Mouse (Mus musculus): Measurements from ENCODE around the gene Zbtb38. TPM values are rescaled to one million over a fixed set of nuclear protein-coding genes. Genes with fewer than 3 reads are reported as not detected.
"Not testable (repeated sequence)": the region's sequence is repeated elsewhere in the genome, so short reads cannot be mapped to it uniquely, and the experiment has no call there.

The Zbtb38 gene
- polyA plus RNA-seq, 1 experiment from 2014 or later = 24.7 TPM

DNA sequence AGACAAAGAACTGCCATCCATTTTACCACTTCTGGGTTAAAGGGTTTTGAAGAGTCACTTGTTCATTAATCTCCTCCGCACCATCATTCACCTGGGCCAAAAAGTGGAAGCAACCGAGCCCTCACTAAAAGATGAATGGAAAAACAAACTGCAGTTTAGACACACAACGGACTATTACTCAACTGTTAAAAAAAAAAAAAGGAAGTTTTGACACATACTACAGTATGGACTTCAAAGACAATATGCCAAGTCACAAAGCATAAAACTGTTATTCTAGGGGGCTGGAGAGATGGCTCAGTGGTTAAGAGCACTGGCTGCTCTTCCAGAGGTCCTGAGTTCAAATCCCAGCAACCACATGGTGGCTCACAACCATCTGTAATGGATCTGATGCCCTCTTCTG lies 108.6 kb downstream of the Zbtb38 start:
- not testable (repeated sequence) for H3K27ac ChIP-seq (ENCODE audit: low read depth, low read length); H3K4me1 ChIP-seq (ENCODE audit: control insufficient read depth, insufficient read depth, low read length); H3K36me3 ChIP-seq (ENCODE audit: control insufficient read depth, insufficient read depth, low read length); H3K4me3 ChIP-seq (ENCODE audit: low read depth, low read length); H3K27me3 ChIP-seq (ENCODE audit: control insufficient read depth, insufficient read depth, low read length); H3K4me2 ChIP-seq; H3K9me3 ChIP-seq (replicated peaks; ENCODE audit: control insufficient read depth, low read length); ATAC-seq (replicated peaks; ENCODE audit: insufficient number of reproducible peaks, low FRiP score, low TSS enrichment); H3K9ac ChIP-seq (ENCODE audit: low read depth, low read length)
- WGBS (ENCODE audit: insufficient replicate concordance) = 79% methylated on average over 3 of the region's 3 CpGs

DNA sequence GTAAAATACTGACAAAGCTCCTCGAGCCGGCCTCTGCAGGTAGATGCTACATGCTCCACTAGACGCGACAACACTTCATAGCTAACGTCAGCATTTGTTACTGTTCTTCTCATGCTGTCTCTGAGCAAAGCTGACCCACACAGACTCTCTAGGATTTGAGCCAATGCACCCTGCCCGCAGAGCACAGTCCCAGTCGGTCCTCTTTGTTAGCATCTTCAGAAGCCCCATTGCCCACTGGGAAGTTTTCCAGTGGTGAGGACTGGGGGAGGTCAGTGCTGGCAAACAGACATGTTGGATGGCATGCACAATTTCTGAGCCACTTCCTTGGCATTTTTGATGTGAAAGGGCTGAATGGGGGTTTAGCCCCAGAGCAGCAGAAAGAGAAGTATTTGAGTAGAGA lies 113.2 kb downstream of the Zbtb38 start:
- Histone ChIP-seq H3K36me3 (ENCODE audit: control insufficient read depth, insufficient read depth, low read length) (no peaks in the 10 kb centered on the region), H3K27ac (ENCODE audit: low read depth, low read length) (no peak overlapping the region), H3K4me3 (ENCODE audit: low read depth, low read length) (no peak overlapping the region), H3K4me2 (no peak overlapping the region), H3K4me1 (ENCODE audit: control insufficient read depth, insufficient read depth, low read length) (no peaks in the 10 kb centered on the region), H3K9ac (ENCODE audit: low read depth, low read length) (no peak overlapping the region), H3K27me3 (ENCODE audit: control insufficient read depth, insufficient read depth, low read length) (no peaks in the 10 kb centered on the region), H3K9me3 (replicated peaks; ENCODE audit: control insufficient read depth, low read length) (no peaks in the 10 kb centered on the region)
- 82% methylated on average over 7 of the region's 7 CpGs for WGBS (ENCODE audit: insufficient replicate concordance)
- no peak for ATAC-seq (replicated peaks; ENCODE audit: insufficient number of reproducible peaks, low FRiP score, low TSS enrichment)

GRCm38 (mm10) chr9:96638508-96638907 lies 114.1 kb downstream of the Zbtb38 start:
- no peak for ATAC-seq (replicated peaks; ENCODE audit: insufficient number of reproducible peaks, low FRiP score, low TSS enrichment)
- H3K4me3 ChIP-seq (ENCODE audit: low read depth, low read length) = no peak overlapping the region
- H3K27ac ChIP-seq (ENCODE audit: low read depth, low read length) = no peak overlapping the region
- no peak overlapping the region for H3K9ac ChIP-seq (ENCODE audit: low read depth, low read length)
- WGBS (ENCODE audit: insufficient replicate concordance) = 74% methylated on average over 7 of the region's 7 CpGs
- H3K4me2 ChIP-seq = no peak overlapping the region
- H3K9me3 ChIP-seq (replicated peaks; ENCODE audit: control insufficient read depth, low read length) = no peaks in the 10 kb centered on the region
- no peaks in the 10 kb centered on the region for H3K27me3 ChIP-seq (ENCODE audit: control insufficient read depth, insufficient read depth, low read length)
- no peaks in the 10 kb centered on the region for H3K36me3 ChIP-seq (ENCODE audit: control insufficient read depth, insufficient read depth, low read length)
- H3K4me1 ChIP-seq (ENCODE audit: control insufficient read depth, insufficient read depth, low read length) = no peaks in the 10 kb centered on the region

- no peaks in the 10 kb centered on the region for H3K9me3 ChIP-seq (replicated peaks; ENCODE audit: control insufficient read depth, low read length)
- no peak overlapping the region for H3K27ac ChIP-seq (ENCODE audit: low read depth, low read length)
- H3K9ac ChIP-seq (ENCODE audit: low read depth, low read length) = no peak overlapping the region
- ATAC-seq (replicated peaks; ENCODE audit: insufficient number of reproducible peaks, low FRiP score, low TSS enrichment) = no peak
- 80% methylated on average over 7 of the region's 7 CpGs for WGBS (ENCODE audit: insufficient replicate concordance)
- H3K4me3 ChIP-seq (ENCODE audit: low read depth, low read length) = no peak overlapping the region
- H3K4me1 ChIP-seq (ENCODE audit: control insufficient read depth, insufficient read depth, low read length) = no peaks in the 10 kb centered on the region
- no peaks in the 10 kb centered on the region for H3K36me3 ChIP-seq (ENCODE audit: control insufficient read depth, insufficient read depth, low read length)
- H3K27me3 ChIP-seq (ENCODE audit: control insufficient read depth, insufficient read depth, low read length) = no peaks in the 10 kb centered on the region
- no peak overlapping the region for H3K4me2 ChIP-seq
These were observed 115.5 kb downstream of the Zbtb38 start for GRCm38 (mm10) chr9:96637157-96637548.

DNA sequence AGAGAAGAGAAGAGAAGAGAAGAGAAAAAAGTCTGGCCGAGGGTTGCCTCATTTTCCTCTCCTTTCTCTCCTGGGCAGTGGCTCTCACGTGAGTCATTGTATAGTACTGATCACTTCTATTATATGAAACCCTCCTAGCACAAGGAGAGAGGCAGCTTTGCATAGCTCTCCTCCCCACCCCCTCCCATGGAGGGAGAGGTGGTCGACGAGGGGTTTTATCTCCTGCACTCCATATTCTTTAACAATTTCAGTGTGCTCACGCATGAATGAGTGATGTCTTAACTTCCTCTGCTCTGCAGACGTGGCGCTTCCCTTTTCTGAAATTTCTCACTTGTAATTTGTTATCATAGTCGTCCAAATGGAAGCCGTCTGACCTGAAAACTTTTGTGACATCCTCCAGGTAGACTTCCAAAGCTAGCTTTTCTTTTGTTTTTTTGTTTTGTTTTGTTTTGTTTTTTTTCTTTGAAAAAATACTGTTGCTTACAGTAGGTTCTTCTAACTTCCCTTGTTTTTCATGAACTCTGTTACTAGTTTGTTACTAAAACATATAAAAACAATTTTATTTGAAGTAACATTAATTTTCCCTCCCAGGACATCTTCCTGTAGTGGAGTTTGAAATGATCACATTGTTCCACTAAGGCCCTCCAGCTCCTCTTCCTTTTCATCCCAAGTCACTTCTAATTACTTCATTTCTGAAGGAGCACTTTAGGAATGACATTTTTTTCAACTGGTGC lies 116.0 kb downstream of the Zbtb38 start:
- Histone ChIP-seq H3K27me3 (ENCODE audit: control insufficient read depth, insufficient read depth, low read length) (no peaks in the 10 kb centered on the region), H3K4me1 (ENCODE audit: control insufficient read depth, insufficient read depth, low read length) (no peaks in the 10 kb centered on the region), H3K27ac (ENCODE audit: low read depth, low read length) (no peak overlapping the region), H3K4me2 (no peak overlapping the region), H3K9ac (ENCODE audit: low read depth, low read length) (no peak overlapping the region), H3K9me3 (replicated peaks; ENCODE audit: control insufficient read depth, low read length) (no peaks in the 10 kb centered on the region), H3K36me3 (ENCODE audit: control insufficient read depth, insufficient read depth, low read length) (no peaks in the 10 kb centered on the region), H3K4me3 (ENCODE audit: low read depth, low read length) (no peak overlapping the region)
- WGBS (ENCODE audit: insufficient replicate concordance) = 51% methylated on average over 9 of the region's 9 CpGs
- no peak for ATAC-seq (replicated peaks; ENCODE audit: insufficient number of reproducible peaks, low FRiP score, low TSS enrichment)

DNA sequence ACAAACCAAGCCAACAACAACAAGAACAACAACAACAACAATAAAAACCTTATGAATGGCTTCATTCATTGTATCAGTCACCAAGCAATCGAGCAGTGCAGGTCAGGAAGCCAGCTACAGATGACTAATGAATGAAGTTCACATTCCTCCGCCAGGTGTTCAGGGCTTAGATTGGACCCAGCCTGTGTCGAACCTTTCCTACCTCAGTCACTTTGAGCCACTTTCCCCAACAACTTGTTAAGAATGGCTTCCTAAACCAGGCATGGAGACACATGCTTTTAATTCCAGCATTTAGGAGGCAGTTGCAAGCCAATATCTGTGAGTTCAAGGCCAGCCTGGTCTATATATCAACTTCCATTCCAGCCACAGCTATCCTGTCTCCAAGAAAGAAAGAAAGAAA lies 116.7 kb downstream of the Zbtb38 start:
- H3K27me3 ChIP-seq (ENCODE audit: control insufficient read depth, insufficient read depth, low read length) = no peaks in the 10 kb centered on the region
- no peak overlapping the region for H3K4me3 ChIP-seq (ENCODE audit: low read depth, low read length)
- no peaks in the 10 kb centered on the region for H3K36me3 ChIP-seq (ENCODE audit: control insufficient read depth, insufficient read depth, low read length)
- no peak overlapping the region for H3K27ac ChIP-seq (ENCODE audit: low read depth, low read length)
- no peak for ATAC-seq (replicated peaks; ENCODE audit: insufficient number of reproducible peaks, low FRiP score, low TSS enrichment)
- H3K9me3 ChIP-seq (replicated peaks; ENCODE audit: control insufficient read depth, low read length) = no peaks in the 10 kb centered on the region
- 62% methylated on average over 3 of the region's 3 CpGs for WGBS (ENCODE audit: insufficient replicate concordance)
- no peaks in the 10 kb centered on the region for H3K4me1 ChIP-seq (ENCODE audit: control insufficient read depth, insufficient read depth, low read length)
- no peak overlapping the region for H3K4me2 ChIP-seq
- H3K9ac ChIP-seq (ENCODE audit: low read depth, low read length) = no peak overlapping the region

DNA sequence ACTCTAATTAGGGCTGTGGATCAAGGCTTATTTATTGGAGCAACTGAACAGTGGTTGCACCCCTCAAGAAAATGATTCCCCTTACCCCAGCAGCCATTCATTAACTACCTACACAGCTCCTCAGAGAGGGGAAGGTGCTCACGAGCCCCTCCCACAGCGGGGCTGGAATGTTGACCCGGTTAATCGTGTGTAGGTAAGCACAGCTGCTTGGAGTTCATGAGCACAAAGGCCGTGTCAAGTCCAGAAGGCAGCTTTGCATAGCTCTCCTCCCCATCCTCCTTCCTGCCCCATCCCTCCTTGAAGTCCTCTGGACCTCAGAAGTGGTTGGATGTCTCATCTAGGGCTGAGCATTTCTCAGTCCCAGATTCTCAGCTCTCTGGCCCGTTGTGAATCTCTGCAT lies 117.5 kb downstream of the Zbtb38 start:
- H3K9ac ChIP-seq (ENCODE audit: low read depth, low read length) = no peak overlapping the region
- H3K9me3 ChIP-seq (replicated peaks; ENCODE audit: control insufficient read depth, low read length) = no peaks in the 10 kb centered on the region
- no peaks in the 10 kb centered on the region for H3K36me3 ChIP-seq (ENCODE audit: control insufficient read depth, insufficient read depth, low read length)
- H3K27ac ChIP-seq (ENCODE audit: low read depth, low read length) = no peak overlapping the region
- no peaks in the 10 kb centered on the region for H3K4me1 ChIP-seq (ENCODE audit: control insufficient read depth, insufficient read depth, low read length)
- 67% methylated on average over 6 of the region's 6 CpGs for WGBS (ENCODE audit: insufficient replicate concordance)
- no peak overlapping the region for H3K4me3 ChIP-seq (ENCODE audit: low read depth, low read length)
- no peaks in the 10 kb centered on the region for H3K27me3 ChIP-seq (ENCODE audit: control insufficient read depth, insufficient read depth, low read length)
- ATAC-seq (replicated peaks; ENCODE audit: insufficient number of reproducible peaks, low FRiP score, low TSS enrichment) = no peak
- H3K4me2 ChIP-seq = no peak overlapping the region

- Histone ChIP-seq H3K36me3 (ENCODE audit: control insufficient read depth, insufficient read depth, low read length) (no peaks in the 10 kb centered on the region), H3K9me3 (replicated peaks; ENCODE audit: control insufficient read depth, low read length) (no peaks in the 10 kb centered on the region), H3K4me2 (no peak overlapping the region), H3K27me3 (ENCODE audit: control insufficient read depth, insufficient read depth, low read length) (no peaks in the 10 kb centered on the region), H3K4me1 (ENCODE audit: control insufficient read depth, insufficient read depth, low read length) (0 out of 2 replicates have a peak, but pooled peaks cover 3% of the 10 kb centered on the region), H3K27ac (ENCODE audit: low read depth, low read length) (no peak overlapping the region), H3K9ac (ENCODE audit: low read depth, low read length) (no peak overlapping the region), H3K4me3 (ENCODE audit: low read depth, low read length) (no peak overlapping the region)
- no peak for ATAC-seq (replicated peaks; ENCODE audit: insufficient number of reproducible peaks, low FRiP score, low TSS enrichment)
- WGBS (ENCODE audit: insufficient replicate concordance) = 79% methylated on average over 2 of the region's 2 CpGs
These were observed 118.9 kb downstream of the Zbtb38 start for GRCm38 (mm10) chr9:96633771-96634170.

All from heart, embryonic 11.5 days (tissue).